Mouse (Mus musculus): ENCODE measurements around the gene Clip1.

GRCm38 (mm10) chr5:123696961-123697360 lies 12.5 kb upstream of the Clip1 start:
- TF ChIP-seq POLR2A (IDR thresholded peaks at IDR 0.05; ENCODE audit: borderline replicate concordance, extremely low read depth, low read depth, low read length) = no peak
- TF ChIP-seq CTCF (IDR thresholded peaks at IDR 0.05; ENCODE audit: insufficient read depth, low read length) = no peak
